Mouse (Mus musculus) G1E-ER4 (cell line): Measurements from ENCODE around the gene Tmem233. TPM values are rescaled to one million over a fixed set of nuclear protein-coding genes. Genes with fewer than 3 reads are reported as not detected.

ENCODE experiments used
- GATA1 ChIP-seq: IDR thresholded peaks from one replicate; pipeline ENCODE4 v1.8.0; 2012; ENCODE audit warnings: low read length, inconsistent platforms
- polyA plus RNA-seq: library from polyadenylated mRNA; stranded (reverse); fragments of >175 nt; gene quantifications from 2 replicates; pipeline ENCODE4 v1.2.3, GENCODE M21; 2012

Tmem233 gene
- polyA plus RNA-seq, 1 experiment = not detected

DNA sequence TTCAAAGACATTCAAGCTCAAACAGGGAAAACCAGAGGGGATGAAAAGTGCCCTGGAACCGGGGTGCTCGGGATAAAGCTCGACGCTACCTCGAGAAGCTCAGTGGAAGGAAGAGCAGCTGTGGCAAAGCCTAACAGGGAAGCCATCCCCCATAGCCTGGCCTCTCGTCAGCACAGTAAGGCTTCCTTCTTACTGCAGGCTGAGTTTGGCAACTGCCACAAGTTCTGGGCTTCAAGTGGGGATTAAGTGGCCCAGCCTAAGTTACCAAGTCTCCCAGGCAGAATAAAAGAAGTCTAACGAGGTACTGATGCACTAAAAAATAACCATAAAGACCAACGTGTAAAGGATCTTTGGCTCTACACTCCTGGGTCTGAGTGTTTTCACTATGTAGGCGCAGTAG lies 64.8 kb downstream of the Tmem233 start:
- TF ChIP-seq GATA1 = no peak

DNA sequence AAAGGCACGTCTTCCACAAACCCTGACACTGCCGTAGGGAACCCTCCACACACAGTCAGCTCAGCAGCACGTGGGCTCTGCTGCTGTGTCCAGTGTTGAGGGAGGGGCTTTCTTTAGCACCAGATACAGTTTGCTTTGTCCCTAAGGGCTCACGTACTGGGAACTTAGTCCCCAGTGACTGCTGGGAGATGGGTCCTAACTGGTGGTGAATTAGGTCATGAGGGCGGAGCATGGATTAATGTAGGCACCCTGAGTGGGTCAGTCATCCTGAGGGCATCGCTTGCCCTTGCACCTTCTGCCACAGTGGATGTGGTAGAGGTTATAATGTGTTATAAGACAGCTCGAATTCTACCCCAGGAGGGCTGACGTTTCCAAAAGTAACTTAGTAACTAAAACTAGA lies 65.7 kb downstream of the Tmem233 start:
- no peak for TF ChIP-seq GATA1

DNA sequence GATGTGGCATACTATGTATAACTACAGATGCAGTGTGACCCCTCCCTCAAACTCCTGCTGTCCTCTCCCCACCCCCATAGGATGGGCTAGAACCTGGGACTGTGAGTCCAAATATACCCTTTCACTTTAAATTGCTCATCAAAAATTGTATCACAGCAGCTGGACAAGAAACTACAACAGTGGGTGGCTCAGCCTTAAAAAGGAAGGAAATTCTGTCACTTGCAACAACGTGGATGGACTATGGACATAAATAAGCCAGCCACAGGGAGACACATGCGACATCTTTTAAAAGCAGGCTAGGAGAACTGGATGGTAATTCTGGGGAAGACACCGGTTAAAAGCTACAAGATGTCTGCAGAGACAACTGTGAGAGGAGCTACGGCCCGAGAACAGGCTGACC lies 66.5 kb downstream of the Tmem233 start:
- no peak for TF ChIP-seq GATA1

DNA sequence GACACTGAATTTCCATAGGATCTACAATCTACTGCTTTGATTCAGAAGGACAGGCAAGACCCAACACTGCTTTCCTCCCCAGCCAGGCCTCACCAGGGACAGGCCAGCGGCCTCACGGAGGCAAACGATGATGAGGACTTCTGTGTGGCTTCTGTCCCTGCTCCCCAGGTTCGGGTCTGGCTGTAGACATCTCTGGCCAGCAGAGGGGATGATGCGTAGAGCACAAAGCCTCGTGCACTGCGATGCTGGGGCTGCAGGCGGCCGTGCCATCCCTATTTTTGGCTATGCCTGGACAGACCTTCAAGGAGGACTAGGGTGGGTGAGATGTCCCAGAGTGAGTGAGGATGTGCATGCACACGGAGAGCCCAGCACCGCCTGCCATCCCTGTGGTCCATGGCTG lies 68.8 kb downstream of the Tmem233 start:
- no peak for TF ChIP-seq GATA1

DNA sequence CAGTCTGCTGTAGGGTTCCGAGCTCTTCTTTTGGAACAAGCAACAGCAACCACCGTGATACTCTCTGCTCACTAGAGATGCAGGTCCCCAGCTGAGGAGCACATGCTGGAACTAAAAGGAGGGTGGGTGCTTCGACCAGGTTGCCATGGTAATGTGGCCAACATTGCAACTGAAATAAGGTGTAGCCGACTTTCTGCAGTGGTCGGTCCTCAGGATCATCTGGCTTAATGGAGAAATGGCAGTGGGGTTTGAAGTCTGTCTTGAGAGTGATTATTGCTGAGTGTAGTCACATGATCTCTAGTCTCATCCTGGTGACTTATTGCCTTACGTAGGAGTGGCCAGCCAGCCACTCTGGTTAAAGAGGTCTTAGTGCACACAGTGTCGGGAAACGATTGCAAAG lies 69.2 kb downstream of the Tmem233 start:
- TF ChIP-seq GATA1 = no peak

DNA sequence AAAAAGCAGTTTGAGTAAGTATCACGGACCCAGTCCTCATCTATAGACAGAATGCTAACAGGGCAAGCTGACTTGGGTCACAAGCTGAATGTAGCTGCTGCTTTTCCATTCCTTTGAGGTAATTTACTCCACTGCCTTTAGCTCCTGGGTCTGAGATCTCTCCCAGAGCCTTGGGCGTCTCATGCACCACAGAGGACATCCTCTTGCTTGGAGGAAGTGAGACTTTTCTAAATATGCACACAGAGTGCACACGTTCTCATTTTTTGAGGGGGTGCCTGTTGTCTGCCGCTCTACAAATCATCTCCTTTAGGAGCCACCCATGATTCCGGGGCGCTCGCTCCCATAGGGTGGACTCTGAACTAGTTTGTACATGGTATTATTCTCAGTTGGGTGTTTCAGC lies 70.5 kb downstream of the Tmem233 start:
- TF ChIP-seq GATA1 = no peak

DNA sequence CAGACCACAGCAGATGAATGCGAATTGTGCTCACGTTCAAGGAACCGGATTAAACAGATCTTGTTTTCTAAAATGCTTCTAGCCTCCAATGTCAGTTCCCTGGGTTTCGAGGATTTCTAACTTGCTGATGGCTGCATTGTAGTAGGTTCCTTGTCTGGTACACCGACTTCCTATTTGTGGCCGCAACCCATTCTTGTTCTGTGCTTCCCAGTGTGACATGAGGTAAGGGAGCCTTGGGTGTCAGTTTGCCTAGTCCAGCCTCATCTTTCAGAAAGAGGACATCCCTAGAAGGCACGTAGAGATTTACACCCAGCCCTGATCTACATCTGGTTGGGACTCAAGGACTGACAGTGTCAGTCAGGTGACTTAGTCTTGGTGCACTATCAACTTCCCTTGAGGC lies 71.3 kb downstream of the Tmem233 start:
- TF ChIP-seq GATA1 = no peak

DNA sequence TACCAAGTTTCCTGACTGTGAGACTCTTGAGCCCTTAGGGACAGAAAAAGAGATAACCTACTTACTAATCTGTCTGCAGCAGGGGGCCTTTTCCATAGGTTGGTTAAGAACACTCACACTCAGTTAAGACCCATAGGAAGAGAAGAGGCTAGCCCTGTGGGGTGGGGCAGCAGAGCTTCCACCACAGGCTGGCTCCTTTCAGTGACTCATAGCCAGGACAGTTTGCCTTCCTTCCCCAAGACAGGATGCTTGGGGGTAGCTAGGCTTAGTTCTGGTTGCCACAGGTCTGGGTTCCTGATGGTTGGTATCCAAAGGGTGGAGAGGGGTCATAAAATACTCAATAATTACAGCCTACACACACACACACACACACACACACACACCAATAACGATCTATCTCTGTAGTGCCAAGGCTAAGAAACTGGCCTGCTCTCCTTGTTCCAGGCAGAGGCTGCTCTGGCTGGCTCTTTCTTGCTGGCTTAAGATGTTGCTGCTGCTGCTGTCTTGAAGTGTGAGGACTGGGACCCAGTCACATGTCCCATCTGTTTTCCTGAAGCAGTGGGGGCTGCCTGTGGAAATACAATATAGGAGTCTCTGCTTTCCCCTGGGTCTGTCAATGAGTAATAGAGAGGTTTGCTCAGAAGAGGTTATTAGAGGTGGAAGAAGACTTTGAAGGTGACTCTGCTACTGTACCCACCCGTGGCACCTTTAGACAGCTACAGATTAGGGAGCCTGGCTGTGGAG lies 73.0 kb downstream of the Tmem233 start:
- no peak for TF ChIP-seq GATA1

DNA sequence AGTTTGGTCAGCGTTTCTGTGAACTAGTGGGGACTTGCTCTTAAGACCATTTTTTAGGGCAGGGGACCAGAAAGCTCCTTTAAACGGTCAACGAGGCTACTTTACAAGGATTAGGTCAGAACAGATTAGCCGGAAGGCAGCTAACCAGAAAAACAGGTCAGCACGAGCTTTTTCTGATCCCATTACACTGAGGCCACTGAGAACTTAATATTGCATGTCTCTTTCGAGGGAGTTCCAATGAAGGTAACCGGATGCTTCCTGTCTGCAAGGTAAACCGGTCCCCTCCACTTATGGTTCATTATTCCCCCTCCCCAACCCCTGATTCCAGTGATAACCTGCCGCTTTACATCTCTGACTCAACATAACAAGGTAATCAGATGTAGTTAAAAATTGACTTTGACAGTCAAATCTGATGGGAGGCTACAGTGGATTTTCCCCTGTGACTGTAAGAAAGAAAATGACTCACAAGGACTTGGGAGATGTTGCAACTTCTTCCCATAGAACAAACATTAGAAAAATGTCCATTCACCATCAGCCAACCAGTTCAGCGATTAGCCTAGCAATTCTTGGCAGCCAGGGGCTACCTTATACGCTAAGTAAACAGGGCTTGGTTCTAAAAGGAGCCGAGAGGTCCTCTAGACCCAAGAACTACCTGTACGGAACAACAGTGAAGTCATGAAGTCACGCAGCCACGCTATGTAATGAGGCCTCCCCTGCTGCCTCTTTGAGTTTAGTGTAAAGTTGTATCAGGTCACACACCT lies 73.8 kb downstream of the Tmem233 start:
- TF ChIP-seq GATA1 = no peak

DNA sequence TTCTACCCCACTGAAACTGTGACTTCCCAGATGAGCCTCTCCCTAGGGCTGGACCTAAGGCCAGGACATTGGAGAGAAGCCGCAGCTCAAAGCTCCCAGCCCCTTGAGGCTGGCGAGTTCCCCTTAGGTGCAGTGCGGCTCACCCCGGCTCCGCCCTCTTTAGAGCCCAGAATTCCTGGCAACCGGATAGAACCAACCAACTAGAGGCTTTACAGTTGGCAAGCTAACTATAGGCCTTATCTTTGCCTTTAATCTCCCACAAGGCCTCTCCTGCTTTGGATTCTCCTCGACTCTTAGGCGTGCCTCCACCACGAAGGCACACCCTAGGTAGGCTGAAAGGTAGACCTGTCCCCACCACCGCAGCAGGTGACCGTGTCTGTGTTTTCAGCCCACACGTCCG lies 75.3 kb downstream of the Tmem233 start:
- peak; percentile 29 for TF ChIP-seq GATA1

DNA sequence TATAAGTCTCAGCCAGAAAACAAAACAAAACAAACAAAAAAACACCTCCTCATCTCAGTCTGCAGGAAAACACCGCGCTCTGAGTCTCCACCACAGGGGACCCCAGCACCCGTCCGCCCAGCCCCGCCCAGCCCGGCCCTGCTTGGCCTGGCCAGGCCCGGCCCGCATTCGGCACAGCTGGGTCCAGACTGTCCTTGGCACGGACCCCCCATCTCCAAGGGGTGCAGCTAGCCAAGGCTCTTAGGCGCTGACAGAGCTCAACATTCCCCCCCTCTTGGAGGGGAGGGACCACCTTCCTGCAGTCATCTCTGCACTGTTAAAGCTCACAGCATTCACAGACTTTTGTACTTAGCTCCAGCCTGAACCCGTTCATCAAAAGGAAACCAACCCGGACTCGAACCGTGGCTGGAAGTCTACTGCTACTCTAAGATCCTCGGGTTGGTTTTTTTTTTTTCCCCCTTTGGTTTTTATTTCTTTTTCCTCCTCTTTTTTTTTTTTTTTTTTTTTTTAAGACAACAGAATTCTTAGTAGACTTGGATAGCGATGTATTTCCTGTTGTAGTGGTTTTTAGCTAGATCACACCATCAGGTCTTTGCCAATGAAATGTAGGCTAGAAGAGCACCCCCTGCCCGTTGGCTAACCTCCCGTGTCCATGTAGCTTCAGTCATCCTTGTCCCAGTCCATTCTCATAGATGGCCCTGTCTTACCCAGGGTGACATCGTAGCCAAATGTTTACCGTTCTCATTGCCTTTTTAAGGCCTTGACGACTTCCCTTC lies 76.5 kb downstream of the Tmem233 start:
- no peak for TF ChIP-seq GATA1

DNA sequence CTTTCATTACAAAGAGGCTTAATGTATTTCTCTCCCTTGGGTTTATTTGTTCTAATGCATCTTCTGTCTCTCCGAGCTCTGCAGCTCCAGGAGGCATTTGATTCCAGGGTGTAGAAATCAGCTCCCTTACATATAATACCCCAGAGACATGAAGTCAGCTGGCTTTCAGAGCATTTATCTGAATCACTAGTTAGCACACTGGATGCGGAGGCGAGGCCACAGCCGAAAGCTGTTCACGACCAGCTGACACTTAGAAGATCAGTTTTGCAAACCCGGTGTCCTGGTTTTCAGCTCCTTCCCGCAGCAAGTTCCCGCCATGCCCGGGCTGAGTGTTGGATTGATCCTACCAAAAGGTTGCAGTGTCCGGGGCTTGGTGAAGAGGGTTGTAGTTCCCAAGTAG lies 78.8 kb downstream of the Tmem233 start:
- TF ChIP-seq GATA1 = no peak

DNA sequence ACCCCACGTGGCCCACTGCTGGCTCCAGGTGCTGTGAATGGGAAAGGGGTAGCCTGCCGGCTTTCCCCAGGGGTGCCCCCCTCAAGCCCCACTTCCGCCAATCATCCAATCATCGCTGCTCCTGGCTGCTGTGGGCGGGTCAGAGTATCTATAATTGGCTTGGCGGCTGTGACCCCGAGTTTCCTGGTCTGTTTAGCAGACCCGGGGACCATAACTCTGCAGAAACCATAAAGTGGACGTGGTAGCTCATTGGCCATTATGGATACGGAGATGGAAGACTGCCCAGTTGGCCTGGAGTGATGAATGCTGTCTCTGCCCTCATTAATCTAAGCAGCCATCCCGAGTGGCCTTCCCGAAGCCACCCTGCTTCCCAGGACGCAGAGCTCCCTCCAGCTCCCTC lies 79.2 kb downstream of the Tmem233 start:
- TF ChIP-seq GATA1 = no peak

DNA sequence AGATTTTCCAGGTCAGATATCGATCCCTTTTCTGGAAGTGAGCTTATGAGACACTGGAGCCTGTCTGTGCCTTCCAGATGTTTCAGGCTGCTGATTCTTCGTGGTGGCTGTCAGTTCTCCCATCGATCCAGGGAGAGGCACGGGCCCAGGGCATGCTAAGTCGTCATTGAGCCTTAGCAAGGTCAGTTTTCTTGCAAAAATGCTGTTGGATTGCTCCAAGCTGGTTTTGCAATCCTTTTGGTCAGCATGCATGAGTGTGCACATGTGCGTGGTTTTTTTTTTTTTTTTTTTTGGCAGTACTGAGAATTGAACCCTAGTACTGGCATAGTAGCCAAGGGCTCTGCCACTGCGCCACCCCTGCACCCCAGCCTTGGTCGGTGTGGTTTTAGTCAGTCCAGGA lies 79.9 kb downstream of the Tmem233 start:
- TF ChIP-seq GATA1 = no peak

DNA sequence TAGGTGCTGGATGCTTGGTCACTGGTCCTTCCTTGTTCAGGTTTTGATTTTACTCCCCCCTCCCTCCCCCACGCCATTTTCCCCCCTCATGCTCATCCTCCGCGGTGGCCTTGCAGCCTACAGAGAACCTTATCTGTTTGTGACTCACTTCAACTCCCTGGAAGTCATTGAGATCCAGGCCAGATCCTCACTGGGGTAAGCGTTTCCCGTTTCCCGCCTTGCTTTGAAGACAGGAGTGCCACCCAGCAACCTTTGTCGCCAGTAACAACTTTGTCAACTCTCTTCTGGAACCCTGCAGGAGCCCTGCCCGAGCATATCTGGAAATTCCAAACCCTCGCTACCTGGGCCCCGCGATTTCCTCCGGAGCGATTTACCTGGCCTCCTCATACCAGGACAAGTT lies 85.7 kb downstream of the Tmem233 start:
- TF ChIP-seq GATA1 = no peak

DNA sequence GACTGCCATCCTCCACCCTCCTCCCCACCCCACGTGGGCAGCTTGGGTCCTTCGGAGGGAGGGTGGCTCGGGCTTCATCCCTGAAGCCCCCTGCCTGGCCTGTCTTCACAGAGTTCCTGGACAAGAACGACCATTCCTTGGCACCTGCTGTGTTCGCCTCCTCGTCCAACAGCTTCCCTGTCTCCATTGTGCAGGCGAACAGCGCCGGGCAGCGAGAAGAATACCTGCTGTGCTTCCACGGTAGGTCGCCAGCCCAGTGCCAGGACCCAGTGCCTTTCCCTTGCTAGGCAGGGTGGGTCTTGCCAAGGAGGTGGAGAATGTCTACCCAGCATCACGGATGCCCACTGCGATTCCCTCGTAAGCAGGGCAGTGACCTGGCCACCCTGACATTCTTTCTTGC lies 88.9 kb downstream of the Tmem233 start:
- TF ChIP-seq GATA1 = no peak
